Mouse (Mus musculus): Measurements from ENCODE around the gene Tlr12.
"Not testable (repeated sequence)": the region's sequence is repeated elsewhere in the genome, so short reads cannot be mapped to it uniquely, and the experiment has no call there.

The Tlr12 gene

GRCm38 (mm10) chr4:128618963-128619362 lies 544 bp upstream of the Tlr12 start:
- DNase-seq (ENCODE audit: low spot score) = no peak

GRCm38 (mm10) chr4:128617363-128618120 lies 877 bp downstream of the Tlr12 start:
- DNase-seq (ENCODE audit: low spot score) = no peak

DNA sequence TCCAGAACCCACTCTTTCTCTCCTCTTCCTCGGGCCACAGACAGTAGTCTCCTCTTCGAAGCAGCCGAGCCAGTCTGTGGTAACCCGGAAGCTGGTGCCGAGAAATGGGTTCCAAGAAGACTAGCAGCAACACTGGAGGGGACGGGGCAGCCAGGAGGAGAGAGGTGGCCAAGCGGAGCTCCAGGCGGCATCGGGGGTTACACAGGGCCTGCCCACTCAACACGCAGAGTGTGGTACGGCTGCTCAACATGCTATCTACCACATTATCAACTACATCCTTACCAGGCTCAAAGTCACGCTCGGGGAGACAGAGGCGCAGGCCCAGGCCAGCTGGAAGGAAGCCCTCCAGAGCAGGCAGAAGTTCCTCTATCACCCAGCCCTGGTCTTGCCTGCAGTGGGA lies 2.7 kb downstream of the Tlr12 start:
- DNase-seq (ENCODE audit: low spot score) = no peak

DNA sequence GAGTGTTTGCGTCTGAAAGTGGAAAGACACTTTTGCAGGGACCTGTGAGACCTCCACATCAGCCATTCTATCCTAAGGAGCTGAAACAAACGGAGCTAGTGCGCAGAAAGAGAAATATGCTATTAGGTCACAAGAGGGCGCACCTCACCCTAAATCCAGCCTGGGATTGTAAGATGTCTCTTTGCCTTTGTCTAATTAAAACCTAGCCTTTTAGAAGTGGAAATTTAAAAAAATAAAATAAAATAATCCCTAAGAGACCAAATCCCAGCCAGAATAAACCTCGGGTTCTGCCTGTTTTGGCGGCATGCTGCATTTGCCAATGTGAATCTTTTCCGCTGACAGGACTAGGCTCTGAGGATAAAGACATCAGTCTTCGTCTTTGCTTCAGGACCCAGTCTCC lies 5.1 kb downstream of the Tlr12 start:
- DNase-seq (ENCODE audit: low spot score) = peak; percentile 68

GRCm38 (mm10) chr4:128611726-128612125 lies 6.7 kb downstream of the Tlr12 start:
- not testable (repeated sequence) for DNase-seq (ENCODE audit: low spot score)

DNA sequence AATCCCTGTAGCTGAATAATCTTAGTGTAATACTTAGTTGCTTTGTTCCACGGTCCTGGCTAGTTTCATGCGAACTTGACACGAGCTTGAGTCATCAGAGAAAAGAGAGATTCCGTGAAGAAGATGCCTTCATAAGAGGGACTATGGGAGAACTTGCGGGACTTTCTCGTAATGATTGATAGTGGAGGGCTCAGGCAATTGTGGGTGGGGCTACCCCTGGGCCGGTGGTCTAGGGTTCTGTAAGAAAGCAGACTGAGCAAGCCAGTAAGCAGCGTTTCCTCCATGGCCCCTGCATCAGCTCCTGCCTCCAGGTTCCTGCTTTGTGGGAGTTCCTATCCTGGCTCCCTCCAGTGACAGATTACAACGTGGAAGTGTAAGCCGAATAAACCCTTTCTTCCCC lies 7.7 kb downstream of the Tlr12 start:
- DNase-seq (ENCODE audit: low spot score) = no peak

- peak; percentile 99 for DNase-seq (ENCODE audit: low spot score)
Observed at GRCm38 (mm10) chr4:128609925-128610402, 8.5 kb downstream of the Tlr12 start, which contains the start of gene Zscan20. Gene Zscan20, minus strand, starts transcription at chr4:128610098.

DNA sequence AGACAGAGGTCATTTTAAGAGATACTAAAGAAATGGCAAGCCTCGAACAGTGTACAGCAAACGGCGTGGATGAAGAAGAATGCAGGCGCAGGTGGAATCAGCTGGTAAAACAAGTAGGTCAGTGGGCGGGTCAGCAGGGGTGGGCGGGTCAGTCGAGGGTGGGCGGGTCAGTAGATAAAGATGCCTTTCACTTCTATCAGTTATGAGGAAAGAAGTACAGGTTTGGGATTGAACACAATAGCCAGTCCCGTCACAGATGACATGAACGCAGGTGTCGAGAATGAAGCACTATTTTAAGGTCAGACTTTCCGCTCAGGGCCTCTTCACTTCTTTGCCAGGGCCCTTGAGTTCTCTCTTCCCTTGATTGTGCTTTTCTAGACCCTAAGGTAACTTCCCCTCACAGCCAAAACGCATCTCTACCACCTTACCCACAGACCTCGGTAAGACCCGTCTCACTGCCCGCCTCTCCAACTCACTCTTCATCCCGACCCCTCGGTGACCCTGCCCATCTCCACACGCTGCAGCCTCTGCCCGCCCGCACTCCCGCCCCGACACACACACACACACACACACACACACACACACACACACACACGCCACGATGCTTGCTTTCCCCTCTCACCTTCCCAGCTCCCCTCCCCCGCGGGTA lies 9.0 kb downstream of the Tlr12 start:
- DNase-seq (ENCODE audit: low spot score) = no peak

DNA sequence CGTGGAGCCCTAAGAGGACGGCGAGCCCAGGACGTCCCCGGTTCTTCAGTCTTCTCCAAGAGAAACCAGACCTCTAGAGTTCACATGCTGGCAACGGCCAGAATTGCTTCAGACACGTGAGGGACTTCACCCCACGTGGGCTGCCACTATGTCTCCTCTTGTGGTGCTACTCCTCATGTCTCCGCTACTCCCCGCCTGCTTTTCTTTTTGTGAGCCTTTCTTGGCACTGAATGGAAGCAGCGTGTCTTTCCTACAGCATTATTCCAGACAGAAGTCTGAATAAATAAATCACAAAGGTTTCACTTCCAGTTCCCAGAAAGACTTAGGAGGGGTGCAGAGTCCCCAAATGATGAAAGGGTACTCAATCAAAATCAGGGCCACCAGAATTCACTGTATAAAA lies 10.8 kb downstream of the Tlr12 start:
- no peak for DNase-seq (ENCODE audit: low spot score)

GRCm38 (mm10) chr4:128606586-128606985 lies 11.8 kb downstream of the Tlr12 start:
- DNase-seq (ENCODE audit: low spot score) = no peak

- no peak for DNase-seq (ENCODE audit: low spot score)
Observed at GRCm38 (mm10) chr4:128597801-128598560, 20.4 kb downstream of the Tlr12 start.

GRCm38 (mm10) chr4:128594062-128594461 lies 24.4 kb downstream of the Tlr12 start:
- DNase-seq (ENCODE audit: low spot score) = no peak

- DNase-seq (ENCODE audit: low spot score) = no peak
Observed at GRCm38 (mm10) chr4:128593286-128593685, 25.1 kb downstream of the Tlr12 start.

GRCm38 (mm10) chr4:128579182-128579581 lies 39.2 kb downstream of the Tlr12 start:
- DNase-seq (ENCODE audit: low spot score) = no peak

GRCm38 (mm10) chr4:128575811-128576210 lies 42.6 kb downstream of the Tlr12 start:
- no peak for DNase-seq (ENCODE audit: low spot score)

All from layer of hippocampus, adult 11-12 months (tissue).